Mouse (Mus musculus) naive thymus-derived CD4-positive, alpha-beta T cell, adult 2 months (primary cell): ENCODE results near the gene 2810408A11Rik.
"Not testable (repeated sequence)": the region's sequence is repeated elsewhere in the genome, so short reads cannot be mapped to it uniquely, and the experiment has no call there.

Experiments
- DNase-seq: peaks from one replicate; pipeline ENCODE4 v3.0.0-alpha.2; 2011; ENCODE audit warnings: low read depth

2810408A11Rik gene

DNA sequence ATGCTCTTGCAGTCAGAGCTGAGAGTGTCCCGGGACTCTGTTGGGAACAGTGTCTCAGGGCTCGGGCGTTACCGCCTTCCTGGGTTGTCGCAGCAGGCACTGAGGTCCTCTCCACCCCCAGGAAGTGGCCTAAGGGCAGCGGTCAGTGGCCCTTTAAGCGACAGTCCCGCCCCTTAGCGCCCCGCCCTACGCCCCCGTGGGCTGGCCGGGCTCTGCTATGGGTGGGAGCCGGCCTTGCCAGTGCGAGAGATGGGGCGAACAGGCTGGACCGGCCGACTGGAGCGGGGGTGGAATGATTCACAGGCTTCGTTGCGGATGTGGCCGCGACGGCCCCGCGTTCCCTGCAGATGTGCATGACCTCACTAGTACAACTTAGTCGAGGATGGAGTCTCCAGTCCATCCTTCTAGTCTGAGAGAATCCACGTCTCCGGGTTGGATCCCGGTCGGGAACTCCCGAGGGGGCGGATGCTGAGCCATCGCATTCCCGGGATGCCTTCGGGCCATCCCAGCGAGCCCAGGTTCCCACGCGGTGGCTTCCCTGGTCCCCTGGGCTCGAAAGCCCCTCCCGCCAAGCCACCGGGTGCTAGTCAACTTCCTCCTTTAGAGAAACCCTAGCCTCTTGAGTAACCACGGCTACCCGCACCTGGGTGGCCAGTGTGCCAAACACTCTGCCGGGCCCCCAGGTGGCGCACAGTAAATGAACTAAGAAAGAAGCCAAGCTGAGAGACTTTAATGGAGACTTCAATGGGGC is 19.8 kb downstream of the 2810408A11Rik start, which contains the start of gene Kctd11:
Gene Kctd11 (minus strand): TSS at position 554 of the 751 bp plus-strand sequence.
- peak; percentile 76 for DNase-seq

DNA sequence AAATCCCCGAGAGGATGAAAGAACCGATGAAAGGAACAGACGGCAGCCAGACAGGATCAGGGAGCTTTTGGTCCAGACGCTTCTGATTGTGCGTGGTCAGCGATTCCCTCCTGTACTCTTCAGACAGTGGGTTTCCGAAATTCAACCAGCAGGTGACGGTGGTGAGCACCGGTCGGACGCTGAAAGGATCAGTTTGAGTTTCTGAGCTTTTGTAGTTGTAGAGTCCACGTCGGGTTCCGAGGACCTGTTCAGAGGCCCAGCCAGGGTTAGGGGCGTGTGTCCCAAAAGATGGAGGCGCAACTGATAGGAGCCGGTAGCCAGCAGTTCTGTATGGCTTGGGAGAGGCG is 20.3 kb downstream of the 2810408A11Rik start:
- peak; percentile 80 for DNase-seq

DNA sequence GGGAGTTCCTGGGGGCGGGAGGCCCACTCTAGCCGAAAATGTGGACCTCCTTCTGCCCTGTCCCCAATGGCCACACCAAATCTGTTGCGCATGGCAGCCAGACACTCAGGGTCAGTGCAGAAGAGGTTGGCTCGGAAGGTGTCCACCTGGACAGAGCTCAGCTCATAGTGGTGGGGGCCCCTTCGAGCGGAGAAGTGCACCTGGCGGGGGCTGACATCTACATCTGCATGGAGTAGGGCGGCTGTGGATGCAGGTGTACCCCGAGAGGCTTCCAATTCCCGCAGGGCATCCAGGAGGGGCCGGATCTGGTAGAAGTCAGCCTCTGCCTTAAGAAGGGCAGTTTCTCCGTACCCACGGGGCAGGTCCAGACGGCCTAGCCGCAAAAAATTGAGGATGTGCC is 21.1 kb downstream of the 2810408A11Rik start:
- no peak for DNase-seq

DNA sequence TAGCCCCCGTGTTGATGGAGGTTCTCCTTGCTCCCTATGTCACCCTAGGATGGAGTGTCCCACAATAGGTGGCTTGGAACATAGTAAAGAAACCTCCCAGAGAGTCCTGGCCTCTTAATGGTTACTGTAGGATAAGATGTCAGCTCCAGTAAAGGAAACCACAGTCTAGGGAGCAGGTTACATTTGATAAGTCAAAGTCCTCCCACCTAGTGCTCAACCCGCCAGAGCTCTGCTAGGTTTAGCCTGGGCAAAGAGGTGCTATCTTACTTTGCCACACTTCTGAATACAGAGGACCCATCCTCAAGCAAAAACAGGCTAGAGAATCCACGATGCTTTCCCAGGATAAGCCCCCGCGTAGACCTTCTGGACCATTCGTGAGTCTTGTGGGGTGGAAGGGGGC is 21.8 kb downstream of the 2810408A11Rik start:
- no peak for DNase-seq

DNA sequence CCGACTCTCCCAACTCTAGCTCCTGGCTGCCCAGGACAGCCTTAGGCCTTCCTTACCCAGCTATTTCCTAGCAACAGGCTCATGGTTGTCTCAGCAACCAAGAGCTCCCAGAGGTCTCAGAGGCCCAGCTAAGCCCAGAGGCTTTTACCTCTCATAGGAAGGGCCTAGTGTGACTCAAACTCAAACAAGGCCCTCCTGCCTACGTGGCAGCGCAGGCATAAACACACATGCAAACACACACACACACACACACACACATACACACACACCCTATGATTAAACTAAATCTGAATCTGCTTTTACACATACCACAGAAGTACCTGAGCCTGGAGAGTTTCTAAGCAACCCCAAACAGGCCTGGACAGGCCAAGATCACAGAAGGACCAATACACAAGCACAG is 22.4 kb downstream of the 2810408A11Rik start:
- DNase-seq = no peak

DNA sequence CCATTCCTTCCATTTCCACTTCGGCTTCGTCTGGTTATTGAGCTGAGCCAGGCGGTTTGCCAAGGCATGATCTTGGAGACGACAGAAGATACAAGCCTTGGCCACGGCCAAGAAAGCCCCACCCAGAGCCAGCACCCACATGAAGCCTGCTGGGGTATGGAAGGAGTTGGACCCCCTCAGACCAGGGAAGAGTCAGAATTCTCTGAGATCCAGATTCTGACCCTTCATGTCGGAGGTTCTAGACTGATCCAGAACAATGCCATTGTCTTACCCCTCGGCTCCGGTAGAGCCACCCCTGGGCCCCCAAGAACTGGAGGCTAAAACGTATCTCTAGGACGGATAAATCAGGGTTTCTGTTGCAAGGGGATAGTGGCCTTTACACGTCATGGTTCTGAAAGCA is 22.9 kb downstream of the 2810408A11Rik start, which contains the start of gene Tmem95:
Gene Tmem95 (minus strand): TSS at position 141 of the 400 bp plus-strand sequence.
- DNase-seq = no peak

DNA sequence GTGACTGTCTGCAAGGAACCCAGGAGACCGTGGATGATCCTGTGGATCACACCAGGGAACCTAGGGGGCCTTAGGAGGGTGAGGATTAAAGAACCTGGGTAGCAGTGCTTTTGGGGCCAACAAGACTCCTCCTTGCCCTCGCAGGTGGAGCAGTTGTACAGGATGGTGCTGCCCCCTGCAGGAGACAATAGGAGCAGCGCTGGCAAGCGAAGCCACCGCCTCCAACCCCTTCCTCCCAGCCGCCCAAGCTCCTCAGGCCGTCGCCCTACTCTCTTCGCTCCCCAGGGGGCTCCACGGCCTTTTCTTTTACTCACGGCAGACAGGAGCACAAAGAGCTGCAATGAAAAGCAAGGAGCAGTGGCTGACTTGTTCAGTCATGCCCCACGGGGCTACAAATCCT is 23.9 kb downstream of the 2810408A11Rik start:
- peak; percentile 93 for DNase-seq

DNA sequence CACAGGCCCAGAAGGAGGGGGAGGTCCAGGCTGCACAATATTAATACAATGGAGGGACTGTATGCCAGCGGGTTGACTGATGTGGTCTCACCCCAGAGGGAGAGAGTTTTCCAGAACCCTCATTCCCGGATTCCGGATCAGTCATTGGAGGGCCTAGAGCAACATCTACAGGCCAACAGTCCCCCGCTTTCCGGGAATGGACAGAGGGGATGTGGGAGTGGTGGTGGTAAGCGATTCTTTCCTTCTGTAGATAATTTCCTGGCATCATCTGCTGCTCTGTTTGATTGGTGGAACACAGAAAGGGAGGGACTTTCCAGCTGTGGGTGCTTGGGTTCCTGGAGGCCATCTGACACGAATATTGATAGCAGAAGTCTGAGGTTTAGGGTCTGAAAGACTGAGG is 24.6 kb downstream of the 2810408A11Rik start:
- DNase-seq = peak; percentile 45

DNA sequence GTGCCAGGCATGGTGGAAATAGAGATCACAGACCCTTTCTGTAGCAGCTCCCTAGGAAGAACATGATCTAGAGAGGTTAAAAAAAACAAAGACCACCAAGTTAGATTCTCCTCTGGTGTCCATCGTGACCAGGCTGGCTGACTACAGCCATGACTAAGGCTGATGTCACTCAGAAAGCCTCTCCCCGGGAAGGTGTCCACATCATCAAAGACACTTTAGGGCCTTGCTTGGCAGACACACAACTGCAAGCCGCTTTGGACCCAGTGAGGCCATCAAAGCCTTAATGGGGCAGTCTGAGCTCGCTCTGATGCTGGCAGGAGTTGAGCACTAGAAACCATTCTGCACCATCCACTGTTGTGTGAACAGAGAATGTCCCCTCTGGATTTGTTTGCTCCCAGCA is 28.3 kb downstream of the 2810408A11Rik start:
- DNase-seq = no peak

DNA sequence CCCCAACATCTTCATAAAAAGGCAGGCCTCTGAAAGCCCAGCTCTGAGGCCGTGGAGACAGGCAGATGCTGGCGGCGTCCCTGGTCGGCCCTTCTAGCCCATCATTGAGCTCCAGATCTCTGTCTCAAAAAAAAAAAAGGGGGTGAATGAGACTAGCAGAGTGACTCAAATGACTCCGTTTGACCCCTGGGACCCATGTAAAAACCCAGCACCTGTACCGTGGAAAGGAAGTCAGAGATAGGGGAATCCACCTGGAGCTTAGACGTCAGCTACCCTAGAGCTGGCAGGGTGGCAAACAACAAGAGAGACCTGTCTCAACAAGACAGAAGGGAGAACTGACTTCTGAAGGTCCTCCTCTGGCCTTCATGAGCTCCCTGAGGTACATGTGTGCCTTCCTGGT is 29.0 kb downstream of the 2810408A11Rik start:
- no peak for DNase-seq

DNA sequence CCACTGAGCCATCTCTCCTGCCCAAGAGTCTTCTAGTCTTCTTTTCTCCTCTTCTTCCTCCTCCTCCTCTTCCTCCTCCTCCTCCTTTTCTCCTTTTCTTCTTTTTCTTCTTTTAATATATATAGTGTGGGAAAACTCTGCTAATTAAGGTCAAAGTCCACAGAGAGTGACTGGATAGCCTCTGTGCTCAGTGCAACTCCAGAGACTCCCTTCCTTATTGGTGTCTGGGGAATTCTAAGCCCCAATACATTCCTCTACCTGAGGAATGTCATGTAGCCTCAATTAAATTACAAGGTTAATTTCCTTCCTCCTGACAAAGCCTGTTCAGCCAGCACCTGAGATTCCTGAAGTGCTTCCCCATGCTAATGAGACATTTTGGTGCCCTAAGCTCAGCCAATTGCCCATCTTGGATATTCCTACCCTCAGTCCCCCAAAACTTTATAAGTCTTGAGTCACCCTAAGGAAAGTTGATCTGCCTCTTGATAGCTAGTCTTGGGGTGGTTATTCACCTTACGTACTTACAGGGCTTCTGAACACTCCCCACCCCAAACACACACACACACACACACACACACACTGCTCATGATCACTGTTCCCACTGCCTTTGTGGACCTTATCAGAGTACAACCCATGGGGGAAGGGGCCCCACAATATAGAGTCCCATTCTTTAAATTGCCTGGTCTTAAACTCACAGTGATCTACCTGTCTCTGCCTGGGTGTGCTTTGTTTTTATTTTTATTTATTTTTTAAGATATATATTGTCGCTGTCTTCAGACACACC is 30.3 kb downstream of the 2810408A11Rik start:
- no peak for DNase-seq

DNA sequence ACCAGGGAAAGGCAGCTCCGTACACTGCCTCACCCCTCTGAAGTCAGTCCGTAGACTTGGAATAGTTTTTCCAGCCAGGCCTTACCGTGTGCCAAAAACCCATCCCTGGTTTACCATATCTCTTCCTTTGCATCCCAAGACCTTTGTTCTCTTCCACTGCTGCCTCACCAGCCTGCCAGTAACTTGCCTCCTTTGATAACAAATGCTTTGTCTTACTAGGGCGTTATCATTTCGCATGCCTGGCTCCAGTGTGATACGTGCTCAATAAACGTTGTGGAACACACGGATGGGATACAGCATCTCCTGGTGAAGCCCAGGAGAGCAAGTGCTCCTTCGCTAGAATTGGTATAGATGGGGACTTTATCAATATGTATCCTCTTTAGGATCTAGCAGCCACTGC is 33.5 kb downstream of the 2810408A11Rik start:
- DNase-seq = no peak

DNA sequence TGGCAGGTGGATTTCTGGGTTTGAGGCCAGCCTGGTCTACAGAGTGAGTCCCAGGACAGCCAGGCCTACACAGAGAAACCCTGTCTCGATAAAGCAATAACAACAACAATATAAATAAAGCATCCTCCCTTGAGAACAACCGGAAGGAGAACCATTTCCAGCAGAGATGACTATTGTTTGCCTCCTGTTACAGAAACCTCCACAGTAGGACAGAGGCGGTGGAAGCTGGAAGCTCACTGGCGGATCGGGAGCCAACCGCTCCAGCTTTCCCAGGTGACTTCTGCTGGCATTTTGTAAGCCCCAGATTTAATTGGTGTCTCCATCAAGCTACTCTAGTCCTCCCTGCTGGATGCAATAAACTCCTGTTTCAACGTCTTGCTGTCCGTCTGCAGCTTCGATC is 35.2 kb downstream of the 2810408A11Rik start:
- no peak for DNase-seq

DNA sequence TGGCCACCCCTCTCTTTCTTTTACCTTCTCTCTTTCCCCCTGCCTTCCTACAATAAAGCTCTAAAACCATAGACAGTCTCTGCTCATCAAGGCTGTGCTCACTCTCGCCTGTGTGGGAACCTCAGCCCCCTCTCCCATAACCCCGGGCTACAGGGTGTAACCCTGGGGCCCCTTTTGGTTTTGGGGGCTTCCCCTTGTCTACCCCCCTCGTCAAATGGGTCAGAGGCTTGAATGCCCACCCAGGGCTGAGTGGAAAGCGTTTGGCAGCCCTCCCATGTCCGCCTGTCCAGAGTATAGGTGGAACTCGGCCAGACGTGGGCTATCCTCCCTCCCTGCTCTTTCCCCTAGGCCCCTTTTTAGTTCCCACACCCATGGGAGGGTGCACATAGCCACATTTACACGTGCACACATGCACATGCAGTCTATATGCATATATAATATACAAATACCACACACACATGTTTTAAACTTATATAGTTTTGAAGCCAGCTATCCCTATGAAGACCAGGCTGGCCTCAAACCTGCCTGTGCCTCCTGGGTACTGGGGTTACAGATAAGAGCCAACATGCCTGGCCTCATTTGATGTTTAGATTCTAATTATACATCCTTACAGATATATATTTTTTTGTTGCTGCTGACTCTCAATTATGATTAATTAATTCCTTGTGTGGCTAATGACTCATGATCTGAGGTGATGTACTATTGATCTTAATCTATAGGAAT is 36.5 kb downstream of the 2810408A11Rik start:
- DNase-seq = no peak

DNA sequence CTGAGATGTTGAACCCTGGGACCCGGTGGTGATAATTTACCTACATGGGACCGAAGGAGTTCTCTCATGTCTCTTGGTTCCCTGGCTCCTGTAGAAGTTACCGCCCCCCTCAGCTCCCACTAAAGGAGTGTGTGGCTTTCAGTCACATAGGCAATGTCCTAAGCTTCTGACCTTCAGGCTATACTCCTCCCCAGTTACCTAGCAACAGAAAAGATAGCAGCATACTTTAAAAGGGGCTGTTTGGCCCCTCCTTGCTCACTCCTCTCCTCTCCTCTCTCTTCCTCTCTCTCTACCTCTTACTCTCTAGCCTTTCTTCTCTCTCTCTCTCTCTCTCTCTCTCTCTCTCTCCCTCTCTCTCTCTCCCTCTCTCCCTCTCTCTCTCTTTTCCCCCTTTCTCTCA is 37.1 kb downstream of the 2810408A11Rik start:
- not testable (repeated sequence) for DNase-seq

DNA sequence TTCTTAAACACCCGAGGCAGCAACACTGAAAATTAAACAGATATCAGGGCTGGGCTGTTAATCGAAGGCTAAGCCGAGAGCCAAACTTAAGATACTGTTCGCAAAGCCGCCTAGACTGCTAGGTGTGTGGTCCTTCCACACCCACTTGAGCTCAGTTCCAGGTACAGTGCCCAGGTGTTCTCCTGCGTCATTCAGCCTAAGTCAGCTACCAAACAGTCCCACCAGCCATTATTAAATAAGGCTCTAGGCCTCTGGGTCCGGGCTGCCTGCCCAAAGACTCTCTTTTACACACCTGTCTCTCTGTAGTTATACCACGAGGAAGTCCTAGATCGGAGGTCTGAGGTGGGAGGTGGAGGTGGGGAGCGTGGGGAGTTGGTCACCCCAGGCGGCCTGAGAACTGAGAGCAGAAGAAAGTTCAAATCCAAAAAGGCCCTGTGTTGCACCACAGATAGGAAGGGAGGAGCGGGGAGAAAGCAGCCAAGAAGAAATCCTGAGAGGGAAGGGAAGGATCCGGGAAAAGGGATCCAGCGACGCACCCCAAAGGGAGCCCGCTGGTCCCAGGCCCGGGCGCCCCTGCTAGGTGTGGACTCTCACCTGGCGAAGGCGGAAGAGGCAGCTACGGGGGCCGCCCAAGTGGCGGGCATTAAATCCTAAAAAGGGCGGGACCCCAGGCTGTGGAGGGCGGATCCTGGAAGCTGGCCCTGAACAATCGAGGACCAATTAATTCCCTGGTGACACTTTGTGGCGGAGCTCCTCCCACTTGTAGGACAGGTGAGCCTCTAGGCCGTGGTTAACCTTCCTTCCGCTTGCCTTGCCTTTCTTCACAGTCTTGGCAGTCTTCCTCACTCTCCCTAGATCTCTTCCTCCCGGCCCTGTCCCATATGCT is 42.4 kb downstream of the 2810408A11Rik start, which contains the start of gene Tnk1:
Gene Tnk1 (minus strand): TSS at position 618 of the 886 bp plus-strand sequence.
- no peak for DNase-seq

DNA sequence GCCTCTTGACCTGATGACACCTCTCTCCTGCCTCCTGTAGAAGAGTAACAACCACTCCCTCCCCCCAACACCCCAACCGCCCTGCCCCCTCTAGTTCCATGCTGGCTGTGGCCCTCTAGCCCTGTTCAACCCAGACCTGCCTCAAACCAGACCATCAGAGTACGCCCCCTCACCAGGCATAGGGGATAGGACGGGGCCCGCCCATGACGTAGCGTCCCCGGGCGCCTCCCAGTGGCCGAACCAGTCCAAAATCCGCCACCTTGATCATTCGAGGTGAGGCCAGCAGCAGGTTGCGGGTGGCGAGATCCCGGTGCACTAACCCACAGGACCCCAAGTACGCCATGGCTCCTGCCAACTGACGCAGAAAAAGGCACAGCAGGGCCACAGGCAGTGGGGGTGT is 45.4 kb downstream of the 2810408A11Rik start:
- DNase-seq = peak; percentile 54

DNA sequence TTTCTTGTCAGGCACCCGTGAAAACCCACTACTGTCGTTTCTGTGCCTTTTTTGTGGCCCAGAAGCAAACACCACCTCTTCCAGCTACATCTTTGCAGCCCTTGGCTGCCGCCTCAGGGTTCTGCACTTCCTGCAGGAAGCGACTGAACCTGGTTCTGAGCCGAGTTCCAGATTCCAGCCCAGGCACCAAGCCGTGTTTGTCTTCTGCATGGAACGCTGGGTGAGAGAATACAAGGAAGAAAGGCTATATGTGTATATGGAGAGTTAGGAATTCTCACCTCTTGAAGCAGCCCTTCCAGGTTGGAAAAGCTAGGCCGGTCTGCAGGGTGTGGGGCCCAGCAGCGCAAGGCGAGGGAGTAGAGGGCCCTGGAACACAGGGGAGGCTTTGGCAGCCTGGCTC is 46.1 kb downstream of the 2810408A11Rik start:
- DNase-seq = peak; percentile 42

DNA sequence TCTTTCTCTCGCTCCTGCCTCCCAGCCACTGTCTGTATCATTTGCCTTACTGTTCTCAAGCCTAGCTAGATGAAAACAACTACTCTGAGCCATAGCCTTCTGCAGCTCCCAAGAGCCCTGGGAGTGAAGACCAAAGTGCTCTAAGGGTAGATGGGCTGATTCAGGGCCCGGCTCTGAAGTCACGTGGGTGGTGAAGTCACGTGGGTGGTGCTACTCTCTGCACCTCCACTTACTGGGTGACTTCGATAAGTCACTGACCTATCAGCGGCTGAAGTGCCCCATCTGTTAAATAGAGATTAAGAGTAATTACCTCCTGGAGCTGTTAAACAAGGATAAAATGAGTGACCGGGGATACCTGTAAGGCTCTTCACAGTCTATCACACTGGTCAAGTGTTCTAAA is 46.8 kb downstream of the 2810408A11Rik start:
- peak; percentile 43 for DNase-seq

DNA sequence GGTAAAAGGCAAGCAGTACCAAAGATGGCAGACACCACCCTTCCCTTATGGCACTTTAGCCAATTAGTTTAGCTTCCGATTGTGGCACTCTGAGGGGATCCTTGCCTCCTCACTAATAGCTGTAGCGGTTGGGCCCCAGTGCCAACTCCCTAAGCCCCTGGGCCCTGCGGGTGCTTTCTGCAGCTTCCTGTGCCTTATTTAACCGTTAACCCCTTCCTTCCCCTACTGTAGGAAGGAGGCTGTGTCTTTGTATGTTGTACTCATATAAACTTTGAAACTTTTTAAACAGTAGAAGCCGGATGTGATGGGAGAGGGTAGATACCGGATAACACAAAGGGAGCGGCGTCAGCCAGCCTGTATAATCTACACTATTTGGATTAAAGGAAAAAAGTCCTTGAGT is 50.0 kb downstream of the 2810408A11Rik start:
- peak; percentile 51 for DNase-seq

DNA sequence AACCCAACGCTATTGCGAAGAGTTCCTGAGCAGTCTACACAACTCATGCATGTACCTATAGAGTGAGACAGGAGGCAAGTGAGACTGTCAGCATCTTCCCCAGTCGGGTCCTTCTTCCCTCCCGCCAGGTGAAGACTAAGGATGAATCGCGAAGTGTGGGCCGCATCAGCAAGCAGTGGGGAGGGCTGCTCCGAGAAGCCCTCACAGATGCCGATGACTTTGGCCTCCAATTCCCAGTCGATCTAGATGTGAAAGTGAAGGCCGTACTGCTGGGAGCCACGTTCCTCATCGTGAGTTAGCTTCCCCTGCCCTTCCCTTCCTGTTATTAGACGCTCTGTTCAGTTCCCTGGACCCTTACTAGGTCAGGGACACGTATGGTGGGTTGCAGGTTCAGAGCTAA is 50.9 kb downstream of the 2810408A11Rik start:
- DNase-seq = no peak

DNA sequence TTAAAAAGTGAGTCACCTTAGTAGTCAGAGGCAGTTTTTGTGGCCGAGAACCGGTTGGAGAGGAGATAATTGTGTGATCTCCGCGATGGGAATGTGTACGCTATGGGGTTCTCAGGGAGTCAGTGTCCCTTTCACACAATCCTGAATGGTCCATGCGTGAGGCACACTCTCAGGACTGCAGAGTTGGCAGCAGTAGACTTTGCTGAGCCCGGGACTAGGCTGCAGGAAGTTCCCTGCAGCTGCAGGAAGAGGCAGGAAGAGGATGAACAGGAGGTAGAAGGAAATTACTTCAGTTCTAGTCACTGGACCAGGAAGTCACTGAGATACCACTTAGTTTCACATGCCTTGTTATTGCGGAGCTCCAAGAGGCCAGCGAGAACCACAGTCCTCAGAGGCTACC is 51.7 kb downstream of the 2810408A11Rik start:
- no peak for DNase-seq
